11 mouse cellular contexts compared by ENCODE assay signal in genomic region chr1:90969347-90969784, GRCm38 (mm10). TPM values are rescaled to one million over a fixed set of nuclear protein-coding genes. Genes with fewer than 3 reads are reported as not detected.
DNase-seq lines count a peak whose midpoint lies in the region; ATAC-seq and TF ChIP-seq lines count a peak whose summit lies in the region.
"Had no signal": no experiment of that assay in that cellular context is flagged by ENCODE, and none has a peak within 500 bp of the region (broad histone marks: within the 10 kb centered on the region; RNA-seq: fewer than 3 reads in every experiment).

TSS of gene Rab17 (minus strand) at chr1:90969661.

- no peaks in the 10 kb centered on the region for H3K27me3 ChIP-seq in kidney, adult 2 months (replicated peaks; ENCODE audit: control insufficient read depth, insufficient read depth, low read length)
- H3K27me3 ChIP-seq in liver, embryonic 12.5 days (replicated peaks) = peaks cover 4% of the 10 kb centered on the region
- no peaks in the 10 kb centered on the region for H3K27me3 ChIP-seq in stomach, postnatal 0 days (ENCODE audit: control insufficient read depth, insufficient read depth, low read length)
- H3K27me3 ChIP-seq in thymus, adult 2 months (ENCODE audit: control insufficient read depth, insufficient read depth, low read length) = no peaks in the 10 kb centered on the region
- H3K27me3 ChIP-seq: Patski had no signal

- H3K4me3 ChIP-seq in kidney, adult 2 months (ENCODE audit: insufficient read depth, low read depth, low read length) = peak within 1 kb of the TSS; percentile 83
- peak within 1 kb of the TSS; percentile 18 for H3K4me3 ChIP-seq in liver, embryonic 12.5 days
- H3K4me3 ChIP-seq in stomach, postnatal 0 days (ENCODE audit: low read depth, low read length) = peak within 1 kb of the TSS; percentile 16
- no peak within 1 kb of the TSS for H3K4me3 ChIP-seq in thymus, adult 2 months (ENCODE audit: control insufficient read depth, insufficient read depth, low read length)

- peak; percentile 40 for ATAC-seq in liver, embryonic 12.5 days
- ATAC-seq in stomach, postnatal 0 days (ENCODE audit: low FRiP score, low TSS enrichment) = peak; percentile 74
- ATAC-seq: Patski had no signal

- H3K27ac ChIP-seq in kidney, adult 2 months (ENCODE audit: insufficient read depth, low read depth, low read length) = peak within 1 kb of the TSS; percentile 97
- no peak within 1 kb of the TSS; the same call in 1 of the 2 replicates for H3K27ac ChIP-seq in liver, embryonic 12.5 days
- H3K27ac ChIP-seq in stomach, postnatal 0 days (replicated peaks) = peak within 1 kb of the TSS; percentile 72
- H3K27ac ChIP-seq in thymus, adult 2 months (ENCODE audit: control insufficient read depth, insufficient read depth, low read length) = no peak within 1 kb of the TSS

- peaks cover 19% of the 10 kb centered on the region for H3K4me1 ChIP-seq in kidney, adult 2 months (ENCODE audit: control insufficient read depth, insufficient read depth, low read length)
- H3K4me1 ChIP-seq in liver, embryonic 12.5 days = peaks cover 4% of the 10 kb centered on the region
- peaks cover 4% of the 10 kb centered on the region; the same call in 1 of the 2 replicates for H3K4me1 ChIP-seq in stomach, postnatal 0 days (replicated peaks; ENCODE audit: control insufficient read depth, insufficient read depth)
- H3K4me1 ChIP-seq in thymus, adult 2 months (replicated peaks; ENCODE audit: control insufficient read depth, insufficient read depth, low read length) = no peaks in the 10 kb centered on the region

- DNase-seq in thymus, postnatal 4 days = peak; percentile 21
- DNase-seq in thymus, postnatal 0 days (ENCODE audit: low spot score) = no peak
- peak; percentile 88 for DNase-seq in kidney, adult 2 months
- DNase-seq in stomach, postnatal 0 days (ENCODE audit: low spot score) = peak; percentile 82
- no peak for DNase-seq in thymus, adult 2 months
- no peak for DNase-seq in right cerebral cortex, postnatal 14 days
- DNase-seq in cerebellum, postnatal 14 days = no peak
- DNase-seq: cerebellum, adult 2 months; gastrocnemius, postnatal 36 days had no signal

- no peak for TF ChIP-seq POLR2A in kidney, adult 2 months (IDR thresholded peaks at IDR 0.05; ENCODE audit: low read depth, low read length)
- no peak for TF ChIP-seq POLR2A in thymus, adult 2 months (IDR thresholded peaks at IDR 0.05; ENCODE audit: control insufficient read depth, extremely low read depth, insufficient read depth, low read length, poor library complexity)

- H3K4me2 ChIP-seq in liver, embryonic 12.5 days = peak within 1 kb of the TSS; percentile 38
- peak within 1 kb of the TSS; percentile 56 for H3K4me2 ChIP-seq in stomach, postnatal 0 days (replicated peaks; ENCODE audit: low read depth)

- 22% methylated on average over 9 of the region's 9 CpGs for WGBS in kidney, adult 2 months
- WGBS in liver, embryonic 12.5 days (ENCODE audit: insufficient replicate concordance) = 30% methylated on average over 9 of the region's 9 CpGs
- 13% methylated on average over 9 of the region's 9 CpGs for WGBS in stomach, postnatal 0 days
- WGBS in thymus, adult 2 months = 47% methylated on average over 9 of the region's 9 CpGs

- TF ChIP-seq EP300 in stomach, postnatal 0 days (optimal IDR thresholded peaks at IDR 0.05) = no peak

- no peaks in the 10 kb centered on the region for H3K9me3 ChIP-seq in liver, embryonic 12.5 days (replicated peaks)
- no peaks in the 10 kb centered on the region for H3K9me3 ChIP-seq in stomach, postnatal 0 days (ENCODE audit: control insufficient read depth, low read length)

- no peak within 1 kb of the TSS for H3K9ac ChIP-seq in liver, embryonic 12.5 days
- H3K9ac ChIP-seq in stomach, postnatal 0 days (ENCODE audit: low read length) = peak within 1 kb of the TSS; percentile 36; the same call in 1 of the 2 replicates

- TF ChIP-seq CTCF in kidney, adult 2 months (conservative IDR thresholded peaks at IDR 0.05; ENCODE audit: insufficient read depth, insufficient read length, low read depth, low read length) = no peak
- TF ChIP-seq CTCF in stomach, postnatal 0 days (IDR thresholded peaks at IDR 0.05; ENCODE audit: low read depth) = no peak
- no peak for TF ChIP-seq CTCF in thymus, adult 2 months (IDR thresholded peaks at IDR 0.05; ENCODE audit: borderline replicate concordance, control insufficient read depth, extremely low read depth, insufficient read depth, low read length, poor library complexity)

- H3K36me3 ChIP-seq in kidney, adult 2 months (ENCODE audit: control insufficient read depth, insufficient read depth, low read length) = no peaks in the 10 kb centered on the region
- H3K36me3 ChIP-seq in liver, embryonic 12.5 days = no peaks in the 10 kb centered on the region
- H3K36me3 ChIP-seq in stomach, postnatal 0 days (ENCODE audit: control insufficient read depth, insufficient read depth, low read length) = no peaks in the 10 kb centered on the region
- no peaks in the 10 kb centered on the region for H3K36me3 ChIP-seq in thymus, adult 2 months (ENCODE audit: control insufficient read depth, insufficient read depth, low read length)

RNA-seq across cellular contexts. Expression of gene Rab17, which starts in this region (rescaled TPM):
- polyA plus RNA-seq in thymus, postnatal 0 days (2015; fragmentation: Nextera tagmentation; extraction: Ambion mirVana) = 0.94 and 1.1 TPM in 2 replicates
- polyA plus RNA-seq in kidney, adult 2 months (2012; rRNA removed) = 34.4 and 35.9 TPM in 2 replicates
- polyA plus RNA-seq in liver, embryonic 12.5 days (2016; fragmentation: Nextera tagmentation; extraction: Ambion mirVana) = 3.2 and 3.3 TPM in 2 replicates
- 4.6 and 5.7 TPM in 2 replicates for polyA plus RNA-seq in stomach, postnatal 0 days (2015; fragmentation: Nextera tagmentation; extraction: Ambion mirVana)
- polyA plus RNA-seq in thymus, adult 2 months (2012; rRNA removed) = 0.85 and 0.94 TPM in 2 replicates
- polyA plus RNA-seq: cerebellum, adult 2 months had no signal

Comparison
In these comparisons a context has a peak if more than half of its experiments do, and no peak if none do; other contexts are left out.
1. DNase-seq: peak in thymus, postnatal 4 days (single experiment), kidney, adult 2 months (single experiment) and stomach, postnatal 0 days (single experiment); none in thymus, postnatal 0 days (single experiment), thymus, adult 2 months (single experiment), right cerebral cortex, postnatal 14 days (single experiment) and cerebellum, postnatal 14 days (0 of 2).
2. H3K27ac ChIP-seq: peak in kidney, adult 2 months (single experiment) and stomach, postnatal 0 days (single experiment); none in liver, embryonic 12.5 days (single experiment) and thymus, adult 2 months (single experiment).